Mouse (Mus musculus): ENCODE results near the gene Macrod2. TPM values are rescaled to one million over a fixed set of nuclear protein-coding genes. Genes with fewer than 3 reads are reported as not detected.

The Macrod2 gene
- polyA plus RNA-seq, 1 experiment from 2014 or later, result 23.7 TPM

GRCm38 (mm10) chr2:142344758-142345157 lies 1949.6 kb downstream of the Macrod2 start:
- WGBS, result 81% methylated on average over 2 of the region's 2 CpGs
- no peak overlapping the region for H3K4me2 ChIP-seq
- no peak for ATAC-seq (ENCODE audit: extremely low read depth, insufficient number of reproducible peaks, low FRiP score, low TSS enrichment)
- no peaks in the 10 kb centered on the region for H3K27me3 ChIP-seq (replicated peaks)
- no peaks in the 10 kb centered on the region for H3K4me1 ChIP-seq
- no peak overlapping the region for H3K9ac ChIP-seq
- no peaks in the 10 kb centered on the region for H3K9me3 ChIP-seq
- no peak overlapping the region for H3K27ac ChIP-seq (replicated peaks)
- H3K36me3 ChIP-seq, result no peaks in the 10 kb centered on the region
- H3K4me3 ChIP-seq, result no peak overlapping the region

- Histone ChIP-seq H3K27me3 (replicated peaks) (no peaks in the 10 kb centered on the region), H3K4me1 (no peaks in the 10 kb centered on the region), H3K4me3 (no peak overlapping the region), H3K4me2 (no peak overlapping the region), H3K36me3 (no peaks in the 10 kb centered on the region), H3K27ac (replicated peaks) (no peak overlapping the region), H3K9ac (no peak overlapping the region), H3K9me3 (no peaks in the 10 kb centered on the region)
- no peak for ATAC-seq (ENCODE audit: extremely low read depth, insufficient number of reproducible peaks, low FRiP score, low TSS enrichment)
Measured at GRCm38 (mm10) chr2:142349805-142350204, 1954.7 kb downstream of the Macrod2 start.

- no peak overlapping the region for H3K27ac ChIP-seq (replicated peaks)
- ATAC-seq (ENCODE audit: extremely low read depth, insufficient number of reproducible peaks, low FRiP score, low TSS enrichment), result no peak
- H3K9ac ChIP-seq, result no peak overlapping the region
- no peaks in the 10 kb centered on the region for H3K27me3 ChIP-seq (replicated peaks)
- H3K4me1 ChIP-seq, result no peaks in the 10 kb centered on the region
- no peak overlapping the region for H3K4me2 ChIP-seq
- no peaks in the 10 kb centered on the region for H3K36me3 ChIP-seq
- no peak overlapping the region for H3K4me3 ChIP-seq
- H3K9me3 ChIP-seq, result no peaks in the 10 kb centered on the region
- 15% methylated on average over 5 of the region's 5 CpGs for WGBS
Measured at GRCm38 (mm10) chr2:142362888-142363287, 1967.8 kb downstream of the Macrod2 start.

- Histone ChIP-seq H3K9me3 (no peaks in the 10 kb centered on the region), H3K27ac (replicated peaks) (no peak overlapping the region), H3K4me1 (0 out of 2 replicates have a peak, but pooled peaks cover 3% of the 10 kb centered on the region), H3K27me3 (replicated peaks) (no peaks in the 10 kb centered on the region), H3K4me3 (no peak overlapping the region), H3K4me2 (no peak overlapping the region), H3K9ac (no peak overlapping the region), H3K36me3 (no peaks in the 10 kb centered on the region)
- 12% methylated on average over 3 of the region's 3 CpGs for WGBS
- ATAC-seq (ENCODE audit: extremely low read depth, insufficient number of reproducible peaks, low FRiP score, low TSS enrichment), result no peak
Measured at GRCm38 (mm10) chr2:142373978-142374377, 1978.9 kb downstream of the Macrod2 start.

- Histone ChIP-seq H3K4me3 (no peak overlapping the region), H3K36me3 (no peaks in the 10 kb centered on the region), H3K4me2 (no peak overlapping the region), H3K27me3 (replicated peaks) (no peaks in the 10 kb centered on the region), H3K27ac (replicated peaks) (no peak overlapping the region), H3K9me3 (no peaks in the 10 kb centered on the region), H3K4me1 (no peaks in the 10 kb centered on the region), H3K9ac (no peak overlapping the region)
- ATAC-seq (ENCODE audit: extremely low read depth, insufficient number of reproducible peaks, low FRiP score, low TSS enrichment), result no peak
- 79% methylated on average over 2 of the region's 2 CpGs for WGBS
Measured at GRCm38 (mm10) chr2:142380563-142380962, 1985.5 kb downstream of the Macrod2 start.

GRCm38 (mm10) chr2:142381081-142381579 lies 1986.0 kb downstream of the Macrod2 start:
- no peak overlapping the region for H3K4me2 ChIP-seq

GRCm38 (mm10) chr2:142393546-142393945 lies 1998.4 kb downstream of the Macrod2 start:
- Histone ChIP-seq H3K4me1 (no peaks in the 10 kb centered on the region), H3K4me2 (no peak overlapping the region), H3K4me3 (no peak overlapping the region), H3K36me3 (no peaks in the 10 kb centered on the region), H3K9me3 (no peaks in the 10 kb centered on the region), H3K27me3 (replicated peaks) (no peaks in the 10 kb centered on the region), H3K27ac (replicated peaks) (no peak overlapping the region), H3K9ac (no peak overlapping the region)
- ATAC-seq (ENCODE audit: extremely low read depth, insufficient number of reproducible peaks, low FRiP score, low TSS enrichment), result no peak

More at GRCm38 (mm10) chr2:142381081-142381579, 1986.0 kb downstream of the Macrod2 start:
- Histone ChIP-seq H3K4me3 (no peak overlapping the region), H3K9me3 (no peaks in the 10 kb centered on the region), H3K4me1 (no peaks in the 10 kb centered on the region), H3K27ac (replicated peaks) (no peak overlapping the region), H3K36me3 (no peaks in the 10 kb centered on the region), H3K27me3 (replicated peaks) (no peaks in the 10 kb centered on the region), H3K9ac (no peak overlapping the region)
- 79% methylated on average over 2 of the region's 2 CpGs for WGBS
- no peak for ATAC-seq (ENCODE audit: extremely low read depth, insufficient number of reproducible peaks, low FRiP score, low TSS enrichment)

GRCm38 (mm10) chr2:142399490-142399889 lies 2004.4 kb downstream of the Macrod2 start:
- Histone ChIP-seq H3K4me1 (peaks cover 14% of the 10 kb centered on the region; the same call in 1 of the 2 replicates), H3K27ac (replicated peaks) (no peak overlapping the region), H3K4me3 (no peak overlapping the region), H3K27me3 (replicated peaks) (no peaks in the 10 kb centered on the region), H3K9ac (no peak overlapping the region; the same call in 1 of the 2 replicates), H3K4me2 (peak overlapping the region; percentile 22; the same call in 1 of the 2 replicates), H3K9me3 (no peaks in the 10 kb centered on the region), H3K36me3 (no peaks in the 10 kb centered on the region)
- ATAC-seq (ENCODE audit: extremely low read depth, insufficient number of reproducible peaks, low FRiP score, low TSS enrichment), result no peak
- 30% methylated on average over 1 of the region's 1 CpGs for WGBS

GRCm38 (mm10) chr2:142400781-142401180 lies 2005.7 kb downstream of the Macrod2 start:
- Histone ChIP-seq H3K4me1 (peaks cover 18% of the 10 kb centered on the region), H3K27me3 (replicated peaks) (no peaks in the 10 kb centered on the region), H3K9ac (no peak overlapping the region), H3K9me3 (no peaks in the 10 kb centered on the region), H3K27ac (replicated peaks) (no peak overlapping the region), H3K4me2 (no peak overlapping the region), H3K36me3 (no peaks in the 10 kb centered on the region), H3K4me3 (no peak overlapping the region)
- 76% methylated on average over 4 of the region's 4 CpGs for WGBS
- no peak for ATAC-seq (ENCODE audit: extremely low read depth, insufficient number of reproducible peaks, low FRiP score, low TSS enrichment)

- Histone ChIP-seq H3K4me1 (peaks cover 21% of the 10 kb centered on the region), H3K27ac (replicated peaks) (no peak overlapping the region), H3K4me2 (no peak overlapping the region), H3K9ac (no peak overlapping the region), H3K4me3 (no peak overlapping the region), H3K27me3 (replicated peaks) (no peaks in the 10 kb centered on the region), H3K36me3 (no peaks in the 10 kb centered on the region), H3K9me3 (no peaks in the 10 kb centered on the region)
- 88% methylated on average over 3 of the region's 3 CpGs for WGBS
- ATAC-seq (ENCODE audit: extremely low read depth, insufficient number of reproducible peaks, low FRiP score, low TSS enrichment), result no peak
Measured at GRCm38 (mm10) chr2:142401359-142401758, 2006.2 kb downstream of the Macrod2 start.

GRCm38 (mm10) chr2:142403394-142403793 lies 2008.3 kb downstream of the Macrod2 start:
- Histone ChIP-seq H3K9me3 (no peaks in the 10 kb centered on the region), H3K27me3 (replicated peaks) (no peaks in the 10 kb centered on the region), H3K4me1 (peaks cover 32% of the 10 kb centered on the region), H3K9ac (no peak overlapping the region), H3K4me3 (no peak overlapping the region), H3K36me3 (no peaks in the 10 kb centered on the region), H3K4me2 (no peak overlapping the region), H3K27ac (replicated peaks) (no peak overlapping the region)
- ATAC-seq (ENCODE audit: extremely low read depth, insufficient number of reproducible peaks, low FRiP score, low TSS enrichment), result no peak

- H3K4me2 ChIP-seq, result no peak overlapping the region
- H3K27me3 ChIP-seq (replicated peaks), result no peaks in the 10 kb centered on the region
- peaks cover 29% of the 10 kb centered on the region for H3K4me1 ChIP-seq
- ATAC-seq (ENCODE audit: extremely low read depth, insufficient number of reproducible peaks, low FRiP score, low TSS enrichment), result no peak
- H3K9me3 ChIP-seq, result no peaks in the 10 kb centered on the region
- H3K9ac ChIP-seq, result no peak overlapping the region
- 61% methylated on average over 6 of the region's 6 CpGs for WGBS
- no peak overlapping the region for H3K27ac ChIP-seq (replicated peaks)
- H3K36me3 ChIP-seq, result no peaks in the 10 kb centered on the region
- no peak overlapping the region for H3K4me3 ChIP-seq
Measured at GRCm38 (mm10) chr2:142404321-142404720, 2009.2 kb downstream of the Macrod2 start.
